Mouse (Mus musculus) limb, embryonic 12.5 days (tissue): ENCODE data around the gene 5730522E02Rik. TPM values are rescaled to one million over a fixed set of nuclear protein-coding genes. Genes with fewer than 3 reads are reported as not detected.

Experiments
- ATAC-seq: fragments of 200-750 bp; cut with Nextera tagmentation; 2 replicates; pipeline ENCODE4 v1.8.0; 2017; ENCODE audit warnings: low read depth, moderate TSS enrichment; ENCODE audit not compliant: insufficient number of reproducible peaks, insufficient read depth, low FRiP score, low TSS enrichment
- H3K27ac ChIP-seq: fragments of 300-500 bp; sonication (generic); 2 replicates; pipeline ENCODE4 v1.5.1; 2016; ENCODE audit warnings: mild to moderate bottlenecking, moderate library complexity
- H3K27me3 ChIP-seq: fragments of 300-500 bp; sonication (generic); 2 replicates; pipeline ENCODE4 v1.6.1; 2016; ENCODE audit warnings: mild to moderate bottlenecking, moderate library complexity
- H3K36me3 ChIP-seq: fragments of 300-500 bp; sonication (generic); 2 replicates; pipeline ENCODE4 v1.6.1; 2016; ENCODE audit warnings: mild to moderate bottlenecking, moderate library complexity
- H3K4me1 ChIP-seq: fragments of 300-500 bp; sonication (generic); replicated peaks from 2 replicates; pipeline ENCODE4 v1.6.1; 2016
- H3K4me2 ChIP-seq: fragments of 300-500 bp; sonication (generic); 2 replicates; pipeline ENCODE4 v1.6.1; 2016; ENCODE audit warnings: mild to moderate bottlenecking, moderate library complexity
- H3K4me3 ChIP-seq: fragments of 300-500 bp; sonication (generic); replicated peaks from 2 replicates; pipeline ENCODE4 v1.5.1; 2016; ENCODE audit warnings: mild to moderate bottlenecking
- H3K9ac ChIP-seq: fragments of 300-500 bp; sonication (generic); replicated peaks from 2 replicates; pipeline ENCODE4 v1.6.1; 2016; ENCODE audit warnings: mild to moderate bottlenecking, moderate library complexity
- H3K9me3 ChIP-seq: fragments of 300-500 bp; sonication (generic); 2 replicates; pipeline ENCODE4 v1.6.1; 2016; ENCODE audit warnings: mild to moderate bottlenecking, moderate library complexity
- WGBS: fragments of 180-500 bp; shearing (Covaris S2); methylation state at CpG from one replicate; pipeline ENCODE4 v1.1.7; 2016; 5-methylcytosine and 5-hydroxymethylcytosine counted together
- polyA plus RNA-seq: library from polyadenylated mRNA; unstranded; fragments of >200 nt; fragmentation: Nextera tagmentation; extraction: Ambion mirVana; gene quantifications from 2 replicates; pipeline ENCODE4 v1.2.1, GENCODE M21; 2016

5730522E02Rik gene
- polyA plus RNA-seq, 1 experiment from 2014 or later: 9.8 TPM

GRCm38 (mm10) chr11:26120781-26121557, 89.6 kb downstream of the 5730522E02Rik start:
- Histone ChIP-seq H3K9ac (no peak overlapping the region), H3K4me3 (no peak overlapping the region), H3K36me3 (no peaks in the 10 kb centered on the region), H3K27ac (no peak overlapping the region), H3K27me3 (no peaks in the 10 kb centered on the region), H3K9me3 (no peaks in the 10 kb centered on the region), H3K4me2 (no peak overlapping the region), H3K4me1 (peaks cover 8% of the 10 kb centered on the region)
- ATAC-seq: no peak
- WGBS: 36% methylated on average over 8 of the region's 8 CpGs

- H3K9ac ChIP-seq: no peak overlapping the region
- ATAC-seq: no peak
- no peak overlapping the region for H3K27ac ChIP-seq
Measured at GRCm38 (mm10) chr11:26117651-26118050, 92.9 kb downstream of the 5730522E02Rik start.

GRCm38 (mm10) chr11:26112206-26112605, 98.4 kb downstream of the 5730522E02Rik start:
- no peak overlapping the region for H3K4me2 ChIP-seq
- no peaks in the 10 kb centered on the region for H3K36me3 ChIP-seq
- WGBS: 69% methylated on average over 3 of the region's 3 CpGs
- ATAC-seq: no peak
- no peaks in the 10 kb centered on the region for H3K4me1 ChIP-seq
- no peaks in the 10 kb centered on the region for H3K9me3 ChIP-seq
- no peak overlapping the region for H3K27ac ChIP-seq
- no peak overlapping the region for H3K4me3 ChIP-seq
- H3K9ac ChIP-seq: no peak overlapping the region
- H3K27me3 ChIP-seq: peaks cover 7% of the 10 kb centered on the region

More at GRCm38 (mm10) chr11:26117651-26118050, 92.9 kb downstream of the 5730522E02Rik start:
- Histone ChIP-seq H3K4me3 (no peak overlapping the region), H3K27me3 (no peaks in the 10 kb centered on the region), H3K4me2 (no peak overlapping the region), H3K36me3 (no peaks in the 10 kb centered on the region), H3K4me1 (peaks cover 8% of the 10 kb centered on the region), H3K9me3 (no peaks in the 10 kb centered on the region)
- 56% methylated on average over 4 of the region's 4 CpGs for WGBS

GRCm38 (mm10) chr11:26108647-26109046, 101.9 kb downstream of the 5730522E02Rik start:
- Histone ChIP-seq H3K27ac (no peak overlapping the region), H3K4me2 (no peak overlapping the region), H3K9ac (no peak overlapping the region), H3K36me3 (no peaks in the 10 kb centered on the region), H3K4me1 (no peaks in the 10 kb centered on the region), H3K4me3 (no peak overlapping the region), H3K9me3 (no peaks in the 10 kb centered on the region), H3K27me3 (peaks cover 18% of the 10 kb centered on the region)
- no peak for ATAC-seq
- 25% methylated on average over 1 of the region's 1 CpGs for WGBS

- no peak overlapping the region for H3K4me2 ChIP-seq
- 64% methylated on average over 2 of the region's 2 CpGs for WGBS
- no peaks in the 10 kb centered on the region for H3K4me1 ChIP-seq
- ATAC-seq: no peak
- no peaks in the 10 kb centered on the region for H3K36me3 ChIP-seq
- no peak overlapping the region for H3K9ac ChIP-seq
- H3K27me3 ChIP-seq: peaks cover 26% of the 10 kb centered on the region
- H3K9me3 ChIP-seq: no peaks in the 10 kb centered on the region
- H3K27ac ChIP-seq: no peak overlapping the region
- no peak overlapping the region for H3K4me3 ChIP-seq
Measured at GRCm38 (mm10) chr11:26104680-26105079, 105.9 kb downstream of the 5730522E02Rik start.

- no peaks in the 10 kb centered on the region for H3K36me3 ChIP-seq
- no peak overlapping the region for H3K4me2 ChIP-seq
- no peak for ATAC-seq
- no peak overlapping the region for H3K9ac ChIP-seq
- WGBS: 4% methylated on average over 8 of the region's 8 CpGs
- no peak overlapping the region for H3K27ac ChIP-seq
- no peaks in the 10 kb centered on the region for H3K9me3 ChIP-seq
- H3K4me1 ChIP-seq: no peaks in the 10 kb centered on the region
- no peak overlapping the region for H3K4me3 ChIP-seq
- peaks cover 26% of the 10 kb centered on the region for H3K27me3 ChIP-seq
Measured at GRCm38 (mm10) chr11:26103698-26104097, 106.9 kb downstream of the 5730522E02Rik start.

- 23% methylated on average over 4 of the region's 4 CpGs for WGBS
- Histone ChIP-seq H3K27me3 (peaks cover 25% of the 10 kb centered on the region), H3K4me3 (no peak overlapping the region), H3K36me3 (no peaks in the 10 kb centered on the region), H3K9me3 (no peaks in the 10 kb centered on the region), H3K4me1 (no peaks in the 10 kb centered on the region), H3K9ac (no peak overlapping the region), H3K4me2 (no peak overlapping the region), H3K27ac (no peak overlapping the region)
- no peak for ATAC-seq
Measured at GRCm38 (mm10) chr11:26102878-26103277, 107.7 kb downstream of the 5730522E02Rik start.

- H3K27me3 ChIP-seq: peaks cover 17% of the 10 kb centered on the region
- H3K9ac ChIP-seq: no peak overlapping the region
- no peak overlapping the region for H3K4me3 ChIP-seq
- 83% methylated on average over 5 of the region's 5 CpGs for WGBS
- ATAC-seq: no peak
- H3K4me2 ChIP-seq: no peak overlapping the region
- no peaks in the 10 kb centered on the region for H3K4me1 ChIP-seq
- no peaks in the 10 kb centered on the region for H3K36me3 ChIP-seq
- no peak overlapping the region for H3K27ac ChIP-seq
- no peaks in the 10 kb centered on the region for H3K9me3 ChIP-seq
Measured at GRCm38 (mm10) chr11:26100077-26100476, 110.5 kb downstream of the 5730522E02Rik start.

- Histone ChIP-seq H3K27ac (no peak overlapping the region), H3K9me3 (no peaks in the 10 kb centered on the region), H3K4me3 (no peak overlapping the region), H3K4me2 (no peak overlapping the region), H3K9ac (no peak overlapping the region), H3K36me3 (no peaks in the 10 kb centered on the region), H3K4me1 (no peaks in the 10 kb centered on the region), H3K27me3 (peaks cover 14% of the 10 kb centered on the region)
- 80% methylated on average over 2 of the region's 2 CpGs for WGBS
- no peak for ATAC-seq
Measured at GRCm38 (mm10) chr11:26098933-26099332, 111.6 kb downstream of the 5730522E02Rik start.

GRCm38 (mm10) chr11:26096095-26096494, 114.5 kb downstream of the 5730522E02Rik start:
- ATAC-seq: no peak
- H3K9ac ChIP-seq: no peak overlapping the region
- H3K4me3 ChIP-seq: no peak overlapping the region
- H3K4me1 ChIP-seq: no peaks in the 10 kb centered on the region
- no peaks in the 10 kb centered on the region for H3K9me3 ChIP-seq
- no peaks in the 10 kb centered on the region for H3K27me3 ChIP-seq
- 61% methylated on average over 1 of the region's 1 CpGs for WGBS
- no peak overlapping the region for H3K4me2 ChIP-seq
- no peaks in the 10 kb centered on the region for H3K36me3 ChIP-seq
- H3K27ac ChIP-seq: no peak overlapping the region

- Histone ChIP-seq H3K9me3 (no peaks in the 10 kb centered on the region), H3K36me3 (no peaks in the 10 kb centered on the region), H3K4me1 (no peaks in the 10 kb centered on the region), H3K27me3 (no peaks in the 10 kb centered on the region), H3K9ac (no peak overlapping the region), H3K27ac (no peak overlapping the region), H3K4me2 (no peak overlapping the region), H3K4me3 (no peak overlapping the region)
- ATAC-seq: no peak
- WGBS: 67% methylated on average over 5 of the region's 5 CpGs
Measured at GRCm38 (mm10) chr11:26088993-26089392, 121.6 kb downstream of the 5730522E02Rik start.

- no peaks in the 10 kb centered on the region for H3K9me3 ChIP-seq
- H3K36me3 ChIP-seq: no peaks in the 10 kb centered on the region
- no peaks in the 10 kb centered on the region for H3K4me1 ChIP-seq
- no peaks in the 10 kb centered on the region for H3K27me3 ChIP-seq
- H3K27ac ChIP-seq: no peak overlapping the region
- H3K4me2 ChIP-seq: no peak overlapping the region
- H3K9ac ChIP-seq: no peak overlapping the region
- WGBS: 80% methylated on average over 7 of the region's 7 CpGs
- ATAC-seq: no peak
- H3K4me3 ChIP-seq: no peak overlapping the region
Measured at GRCm38 (mm10) chr11:26086679-26087078, 123.9 kb downstream of the 5730522E02Rik start.
